Comparison of ENCODE assay signal across 27 mouse cellular contexts in the genomic region with DNA sequence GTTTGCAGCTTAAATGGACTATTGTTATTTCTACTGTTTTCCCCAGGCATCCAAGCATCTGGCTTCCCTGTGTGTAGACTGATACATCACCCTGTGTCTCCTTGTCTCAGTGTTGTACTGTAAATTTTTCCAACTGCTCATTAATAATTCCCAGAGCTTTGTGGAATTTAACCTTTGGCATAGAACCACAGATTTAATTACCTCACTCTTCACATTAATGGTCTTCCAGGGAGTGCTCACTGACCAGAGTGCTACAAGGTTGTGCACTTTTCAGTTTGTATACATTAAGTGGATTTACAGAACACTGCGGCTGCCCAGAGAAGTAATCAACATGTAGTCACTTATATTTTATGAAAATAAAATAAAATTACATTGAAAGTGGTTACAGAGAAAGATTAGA.
DNase-seq lines count a peak whose midpoint lies in the region; ATAC-seq and TF ChIP-seq lines count a peak whose summit lies in the region.
"Had no signal": no experiment of that assay in that cellular context is flagged by ENCODE, and none has a peak within 500 bp of the region (broad histone marks: within the 10 kb centered on the region; RNA-seq: fewer than 3 reads in every experiment).

No protein-coding gene starts in this region.

- no peak for TF ChIP-seq CTCF in kidney, adult 2 months (conservative IDR thresholded peaks at IDR 0.05; ENCODE audit: insufficient read depth, insufficient read length, low read depth, low read length)
- TF ChIP-seq CTCF in brain, embryonic 14.5 days (IDR thresholded peaks at IDR 0.05; ENCODE audit: borderline replicate concordance, extremely low read depth, insufficient read depth, insufficient read length) = no peak
- no peak for TF ChIP-seq CTCF in left cerebral cortex, adult 2 months (IDR thresholded peaks at IDR 0.05)

- no peak overlapping the region for H3K27ac ChIP-seq in kidney, adult 2 months (ENCODE audit: insufficient read depth, low read depth, low read length)
- no peak overlapping the region for H3K27ac ChIP-seq in limb, embryonic 12.5 days
- H3K27ac ChIP-seq in limb, embryonic 10.5 days = no peak overlapping the region
- no peak overlapping the region for H3K27ac ChIP-seq in limb, embryonic 14.5 days (replicated peaks; ENCODE audit: low read depth, low read length)
- no peak overlapping the region for H3K27ac ChIP-seq in left cerebral cortex, adult 2 months
- H3K27ac ChIP-seq: heart, adult 2 months; hindbrain, embryonic 13.5 days; limb, embryonic 15.5 days; liver, embryonic 15.5 days; lung, embryonic 15.5 days; midbrain, embryonic 12.5 days; neural tube, embryonic 12.5 days; stomach, embryonic 15.5 days had no signal

- no peak overlapping the region for H3K9ac ChIP-seq in limb, embryonic 12.5 days (replicated peaks)
- no peak overlapping the region for H3K9ac ChIP-seq in limb, embryonic 14.5 days (ENCODE audit: low read depth, low read length, severe bottlenecking)
- H3K9ac ChIP-seq: heart, embryonic 12.5 days; hindbrain, embryonic 13.5 days; limb, embryonic 15.5 days; liver, embryonic 15.5 days; lung, embryonic 15.5 days; midbrain, embryonic 12.5 days; neural tube, embryonic 12.5 days; stomach, embryonic 15.5 days had no signal

- TF ChIP-seq POLR2A in kidney, adult 2 months (IDR thresholded peaks at IDR 0.05; ENCODE audit: low read depth, low read length) = no peak
- TF ChIP-seq POLR2A in brain, embryonic 14.5 days (IDR thresholded peaks at IDR 0.05; ENCODE audit: borderline replicate concordance, extremely low read depth, insufficient read depth, insufficient read length, poor library complexity, severe bottlenecking) = no peak
- TF ChIP-seq POLR2A in limb, embryonic 14.5 days (IDR thresholded peaks at IDR 0.05; ENCODE audit: borderline replicate concordance, extremely low read depth, insufficient read depth, insufficient read length) = no peak

- peak; percentile 71 for DNase-seq in kidney, adult 2 months
- no peak for DNase-seq in kidney, postnatal 25 days
- DNase-seq in limb, embryonic 10.5 days (ENCODE audit: low spot score) = no peak
- DNase-seq in brain, embryonic 14.5 days (ENCODE audit: low read depth) = peak; percentile 8
- DNase-seq in limb, embryonic 14.5 days (ENCODE audit: low spot score) = peak; percentile 2
- DNase-seq in cerebellum, postnatal 4 days (ENCODE audit: low spot score in 2 of 2) = no peak
- DNase-seq in left cerebral cortex, adult 2 months (ENCODE audit: extremely low spot score in 1 of 2, low spot score in 2 of 2) = no peak
- DNase-seq: adrenal gland, postnatal 14 days; cerebellum, adult 11-12 months; cerebellum, postnatal 14 days; heart, adult 2 months; heart, postnatal 4 days; layer of hippocampus, adult 9-11 months; thymus, postnatal 4 days had no signal

- no peaks in the 10 kb centered on the region for H3K9me3 ChIP-seq in limb, embryonic 12.5 days
- H3K9me3 ChIP-seq in limb, embryonic 10.5 days (replicated peaks) = no peaks in the 10 kb centered on the region
- H3K9me3 ChIP-seq in limb, embryonic 14.5 days (ENCODE audit: control insufficient read depth, low read length) = no peaks in the 10 kb centered on the region
- H3K9me3 ChIP-seq: heart, embryonic 12.5 days; hindbrain, embryonic 13.5 days; limb, embryonic 15.5 days; liver, embryonic 15.5 days; lung, embryonic 15.5 days; midbrain, embryonic 12.5 days; neural tube, embryonic 12.5 days; stomach, embryonic 15.5 days had no signal

- H3K27me3 ChIP-seq in kidney, adult 2 months (replicated peaks; ENCODE audit: control insufficient read depth, insufficient read depth, low read length) = no peaks in the 10 kb centered on the region
- H3K27me3 ChIP-seq in limb, embryonic 12.5 days = no peaks in the 10 kb centered on the region
- H3K27me3 ChIP-seq in limb, embryonic 10.5 days (ENCODE audit: low read depth, poor library complexity, severe bottlenecking) = no peaks in the 10 kb centered on the region
- no peaks in the 10 kb centered on the region for H3K27me3 ChIP-seq in limb, embryonic 14.5 days (ENCODE audit: control insufficient read depth, insufficient read depth, low read length)
- H3K27me3 ChIP-seq: heart, embryonic 12.5 days; hindbrain, embryonic 13.5 days; limb, embryonic 15.5 days; liver, embryonic 15.5 days; lung, embryonic 15.5 days; midbrain, embryonic 12.5 days; neural tube, embryonic 12.5 days; stomach, embryonic 15.5 days had no signal

- H3K4me1 ChIP-seq in kidney, adult 2 months (ENCODE audit: control insufficient read depth, insufficient read depth, low read length) = no peaks in the 10 kb centered on the region
- peaks cover 12% of the 10 kb centered on the region; the same call in 1 of the 2 replicates for H3K4me1 ChIP-seq in limb, embryonic 12.5 days (replicated peaks)
- H3K4me1 ChIP-seq in limb, embryonic 10.5 days = peaks cover 14% of the 10 kb centered on the region; the same call in 1 of the 2 replicates
- H3K4me1 ChIP-seq in limb, embryonic 14.5 days (ENCODE audit: control insufficient read depth, insufficient read depth, low read length) = peaks cover 8% of the 10 kb centered on the region
- H3K4me1 ChIP-seq: heart, embryonic 12.5 days; hindbrain, embryonic 13.5 days; limb, embryonic 15.5 days; liver, embryonic 15.5 days; lung, embryonic 15.5 days; midbrain, embryonic 12.5 days; neural tube, embryonic 12.5 days; stomach, embryonic 15.5 days had no signal

- peak; percentile 76; the same call in 1 of the 2 replicates for ATAC-seq in limb, embryonic 12.5 days (ENCODE audit: insufficient number of reproducible peaks, insufficient read depth, low FRiP score, low TSS enrichment, low read depth)
- peak; percentile 34; the same call in 1 of the 2 replicates for ATAC-seq in limb, embryonic 14.5 days (ENCODE audit: low FRiP score, low read depth)
- ATAC-seq: forebrain, embryonic 16.5 days; intestine, embryonic 16.5 days had no signal

- WGBS in kidney, adult 2 months = 33% methylated on average over 1 of the region's 1 CpGs
- WGBS in limb, embryonic 12.5 days = 34% methylated on average over 1 of the region's 1 CpGs
- WGBS in limb, embryonic 10.5 days = 60% methylated on average over 1 of the region's 1 CpGs
- 28% methylated on average over 1 of the region's 1 CpGs for WGBS in limb, embryonic 14.5 days

- H3K4me3 ChIP-seq in kidney, adult 2 months (ENCODE audit: insufficient read depth, low read depth, low read length) = no peak overlapping the region
- H3K4me3 ChIP-seq in limb, embryonic 12.5 days (replicated peaks) = no peak overlapping the region
- no peak overlapping the region for H3K4me3 ChIP-seq in limb, embryonic 10.5 days
- H3K4me3 ChIP-seq in limb, embryonic 14.5 days (replicated peaks; ENCODE audit: low read length) = no peak overlapping the region
- no peak overlapping the region for H3K4me3 ChIP-seq in left cerebral cortex, adult 2 months
- H3K4me3 ChIP-seq: erythroblast, embryonic 14.5 days; heart, adult 2 months; heart, embryonic 12.5 days; hindbrain, embryonic 13.5 days; limb, embryonic 15.5 days; liver, embryonic 15.5 days; lung, embryonic 15.5 days; midbrain, embryonic 12.5 days; myocyte; neural tube, embryonic 12.5 days; stomach, embryonic 15.5 days had no signal

- no peak overlapping the region for H3K4me2 ChIP-seq in limb, embryonic 12.5 days
- H3K4me2 ChIP-seq in limb, embryonic 14.5 days (replicated peaks; ENCODE audit: low read depth, low read length, severe bottlenecking) = no peak overlapping the region
- H3K4me2 ChIP-seq: heart, embryonic 12.5 days; hindbrain, embryonic 13.5 days; limb, embryonic 15.5 days; liver, embryonic 15.5 days; lung, embryonic 15.5 days; midbrain, embryonic 12.5 days; neural tube, embryonic 12.5 days; stomach, embryonic 15.5 days had no signal

- no peaks in the 10 kb centered on the region for H3K36me3 ChIP-seq in kidney, adult 2 months (ENCODE audit: control insufficient read depth, insufficient read depth, low read length)
- no peaks in the 10 kb centered on the region for H3K36me3 ChIP-seq in limb, embryonic 12.5 days
- no peaks in the 10 kb centered on the region for H3K36me3 ChIP-seq in limb, embryonic 10.5 days
- no peaks in the 10 kb centered on the region for H3K36me3 ChIP-seq in limb, embryonic 14.5 days (ENCODE audit: control insufficient read depth, insufficient read depth, low read length)
- H3K36me3 ChIP-seq: heart, embryonic 12.5 days; hindbrain, embryonic 13.5 days; limb, embryonic 15.5 days; liver, embryonic 15.5 days; lung, embryonic 15.5 days; midbrain, embryonic 12.5 days; neural tube, embryonic 12.5 days; stomach, embryonic 15.5 days had no signal

- intact Hi-C loops in left cerebral cortex, adult 2 months (cut with DNase I) = no loop called here

Comparison
In these comparisons a context has a peak if more than half of its experiments do, and no peak if none do; other contexts are left out.
1. DNase-seq: peak in kidney, adult 2 months (single experiment), brain, embryonic 14.5 days (single experiment) and limb, embryonic 14.5 days (single experiment); none in kidney, postnatal 25 days (0 of 2), limb, embryonic 10.5 days (single experiment), cerebellum, postnatal 4 days (0 of 2) and left cerebral cortex, adult 2 months (0 of 2).